Mouse (Mus musculus) cerebellum, adult 2 months (tissue): ENCODE results near the gene Babam2.

Source experiments
- CTCF ChIP-seq: fragments of 200-500 bp; IDR thresholded peaks from 2 replicates; pipeline ENCODE4 v1.5.1; 2011; ENCODE audit warnings: low read depth, mild to moderate bottlenecking, control low read depth, low read length, moderate library complexity, borderline replicate concordance; ENCODE audit not compliant: insufficient read depth
- POLR2A ChIP-seq: fragments of 200-500 bp; IDR thresholded peaks from 2 replicates; pipeline ENCODE4 v1.6.1; 2011; ENCODE audit warnings: low read length, control low read depth, borderline replicate concordance; ENCODE audit not compliant: insufficient read depth

DNA sequence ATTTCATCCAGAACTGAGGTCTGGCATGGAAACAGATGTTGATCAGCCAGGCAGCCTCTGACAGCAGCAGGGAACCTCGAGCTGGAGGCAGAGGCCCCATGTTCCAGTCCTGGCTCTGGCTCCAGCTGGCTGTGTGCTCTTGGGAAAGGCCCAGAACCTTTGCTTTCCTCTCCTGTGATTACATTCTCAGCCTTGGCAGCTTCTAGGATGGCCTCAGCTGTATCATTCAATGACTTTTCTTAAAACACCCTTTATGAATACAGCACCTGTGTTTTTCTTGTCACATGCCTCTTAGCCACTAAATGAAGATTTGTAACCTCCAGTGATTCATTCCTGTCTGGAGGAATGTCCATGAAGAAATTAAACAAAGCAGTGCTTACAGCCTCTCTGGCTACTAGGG, 31.3 kb upstream of the Babam2 start:
- TF ChIP-seq CTCF (no peak), POLR2A (no peak)
